Mouse (Mus musculus): Measurements from ENCODE around the gene Arhgdia.

Gene Arhgdia

GRCm38 (mm10) chr11:120550810-120551440, 30.5 kb downstream of the Arhgdia start, which contains the start of gene Ppp1r27:
Ppp1r27 (minus strand) TSS chr11:120551132.
- no peak for DNase-seq (ENCODE audit: low spot score)

- no peak for DNase-seq (ENCODE audit: low spot score)
Measured at GRCm38 (mm10) chr11:120549986-120550809, 31.2 kb downstream of the Arhgdia start.

- peak; percentile 96 for DNase-seq (ENCODE audit: low spot score)
Measured at GRCm38 (mm10) chr11:120549168-120549945, 32.1 kb downstream of the Arhgdia start, which contains the start of gene Mcrip1. Mcrip1 (minus strand) TSS chr11:120549727.

- no peak for DNase-seq (ENCODE audit: low spot score)
Measured at GRCm38 (mm10) chr11:120548786-120549167, 32.6 kb downstream of the Arhgdia start.

- no peak for DNase-seq (ENCODE audit: low spot score)
Measured at GRCm38 (mm10) chr11:120548214-120548613, 33.2 kb downstream of the Arhgdia start.

GRCm38 (mm10) chr11:120547469-120547868, 34.0 kb downstream of the Arhgdia start:
- DNase-seq (ENCODE audit: low spot score): no peak

- no peak for DNase-seq (ENCODE audit: low spot score)
Measured at GRCm38 (mm10) chr11:120545964-120546363, 35.5 kb downstream of the Arhgdia start.

- DNase-seq (ENCODE audit: low spot score): no peak
Measured at GRCm38 (mm10) chr11:120542376-120542775, 39.0 kb downstream of the Arhgdia start.

GRCm38 (mm10) chr11:120541907-120542306, 39.5 kb downstream of the Arhgdia start:
- DNase-seq (ENCODE audit: low spot score): peak; percentile 63

- DNase-seq (ENCODE audit: low spot score): peak; percentile 42
Measured at GRCm38 (mm10) chr11:120539285-120540014, 42.0 kb downstream of the Arhgdia start.

- no peak for DNase-seq (ENCODE audit: low spot score)
Measured at GRCm38 (mm10) chr11:120538955-120539284, 42.5 kb downstream of the Arhgdia start.

- DNase-seq (ENCODE audit: low spot score): no peak
Measured at GRCm38 (mm10) chr11:120538485-120538884, 42.9 kb downstream of the Arhgdia start.

GRCm38 (mm10) chr11:120535804-120536203, 45.6 kb downstream of the Arhgdia start:
- DNase-seq (ENCODE audit: low spot score): no peak

GRCm38 (mm10) chr11:120535145-120535544, 46.3 kb downstream of the Arhgdia start:
- no peak for DNase-seq (ENCODE audit: low spot score)

- no peak for DNase-seq (ENCODE audit: low spot score)
Measured at GRCm38 (mm10) chr11:120534093-120534492, 47.3 kb downstream of the Arhgdia start.

- no peak for DNase-seq (ENCODE audit: low spot score)
Measured at GRCm38 (mm10) chr11:120531646-120532045, 49.8 kb downstream of the Arhgdia start.

GRCm38 (mm10) chr11:120530085-120530964, 51.1 kb downstream of the Arhgdia start, which contains the start of gene Gcgr:
Gcgr (plus strand) TSS chr11:120530699.
- DNase-seq (ENCODE audit: low spot score): peak; percentile 40

GRCm38 (mm10) chr11:120528903-120529302, 52.5 kb downstream of the Arhgdia start:
- DNase-seq (ENCODE audit: low spot score): no peak
